ENCODE assay signal across 25 mouse cellular contexts in the genomic region with DNA sequence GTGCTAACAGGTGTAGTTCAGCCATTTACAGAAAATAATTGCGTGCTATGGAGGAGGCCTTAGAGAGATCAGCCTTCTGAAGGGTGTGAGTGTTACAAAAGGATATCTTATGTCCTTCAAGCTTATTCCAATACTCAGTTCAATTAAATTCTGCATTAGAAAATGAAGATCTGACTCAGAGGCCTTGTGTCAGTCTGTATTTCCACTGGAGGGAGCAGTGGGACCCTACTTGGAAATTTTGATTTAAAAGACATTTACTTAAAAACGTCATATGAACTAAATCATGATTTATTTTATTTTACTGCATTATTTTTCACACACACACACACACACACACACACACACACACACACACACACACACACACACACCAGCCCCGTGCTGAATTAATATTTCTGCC.
DNase-seq lines count a peak whose midpoint lies in the region; TF ChIP-seq lines count a peak whose summit lies in the region.
"Had no signal": no experiment of that assay in that cellular context is flagged by ENCODE, and none has a peak within 500 bp of the region (broad histone marks: within the 10 kb centered on the region; RNA-seq: fewer than 3 reads in every experiment).

No protein-coding gene starts in this region.

- no peaks in the 10 kb centered on the region for H3K27me3 ChIP-seq in cerebellum, adult 2 months (ENCODE audit: control insufficient read depth, insufficient read depth, low read length)
- H3K27me3 ChIP-seq: embryonic facial prominence, embryonic 15.5 days; forebrain, embryonic 13.5 days; heart, embryonic 13.5 days; limb, embryonic 13.5 days; lung, embryonic 15.5 days; midbrain, embryonic 12.5 days had no signal

- TF ChIP-seq POLR2A in cerebellum, adult 2 months (IDR thresholded peaks at IDR 0.05; ENCODE audit: borderline replicate concordance, insufficient read depth, low read length) = no peak

- no peak overlapping the region for H3K4me3 ChIP-seq in cerebellum, adult 2 months (replicated peaks; ENCODE audit: insufficient read depth, low read depth, low read length)
- H3K4me3 ChIP-seq in layer of hippocampus, adult 2 months = no peak overlapping the region
- H3K4me3 ChIP-seq: embryonic facial prominence, embryonic 10.5 days; embryonic facial prominence, embryonic 15.5 days; forebrain, embryonic 13.5 days; heart, adult 2 months; heart, embryonic 13.5 days; limb, embryonic 13.5 days; lung, embryonic 15.5 days; midbrain, embryonic 12.5 days had no signal

- peak; percentile 12 to 19 for DNase-seq in cerebellum, postnatal 14 days
- no peak for DNase-seq in cerebellum, adult 2 months
- peak; percentile 10 to 27 for DNase-seq in layer of hippocampus, adult 2 months (ENCODE audit: low spot score in 2 of 2)
- DNase-seq in layer of hippocampus, postnatal 36 days = no peak
- peak; percentile 37 for DNase-seq in 3T3-L1 (ENCODE audit: low read depth, low spot score)
- peak; percentile 20 for DNase-seq in brain, embryonic 18.5 days (ENCODE audit: low read depth, low spot score)
- no peak for DNase-seq in kidney, adult 18-20 months
- DNase-seq: adrenal gland, postnatal 25 days; cerebellum, adult 9-10 months; heart, adult 2 months; heart, postnatal 10 days; kidney, adult 9 months; kidney, postnatal 10 days; layer of hippocampus, adult 9-11 months; retina, postnatal 1 day; right cerebral cortex, postnatal 25 days; spleen, adult 18-20 months; thymus, postnatal 25 days had no signal

- H3K4me1 ChIP-seq in cerebellum, adult 2 months (ENCODE audit: control insufficient read depth, insufficient read depth, low read length) = no peaks in the 10 kb centered on the region
- H3K4me1 ChIP-seq: embryonic facial prominence, embryonic 10.5 days; embryonic facial prominence, embryonic 15.5 days; forebrain, embryonic 13.5 days; heart, embryonic 13.5 days; limb, embryonic 13.5 days; lung, embryonic 15.5 days; midbrain, embryonic 12.5 days had no signal

- no peak for TF ChIP-seq CTCF in cerebellum, adult 2 months (IDR thresholded peaks at IDR 0.05; ENCODE audit: borderline replicate concordance, insufficient read depth, low read depth, low read length)
- peak; percentile 74 for TF ChIP-seq CTCF in layer of hippocampus, adult 2 months (conservative IDR thresholded peaks at IDR 0.05)

- WGBS in cerebellum, adult 2 months = 62% methylated on average over 3 of the region's 3 CpGs

- no peak overlapping the region for H3K27ac ChIP-seq in cerebellum, adult 2 months (ENCODE audit: insufficient read depth, low read length)
- H3K27ac ChIP-seq in layer of hippocampus, adult 2 months = no peak overlapping the region
- H3K27ac ChIP-seq: embryonic facial prominence, embryonic 10.5 days; embryonic facial prominence, embryonic 15.5 days; forebrain, embryonic 13.5 days; heart, adult 2 months; heart, embryonic 13.5 days; limb, embryonic 13.5 days; lung, embryonic 15.5 days; midbrain, embryonic 12.5 days had no signal

Comparison
In these comparisons a context has a peak if more than half of its experiments do, and no peak if none do; other contexts are left out.
1. DNase-seq: peak in cerebellum, postnatal 14 days (2 of 2), layer of hippocampus, adult 2 months (2 of 2), 3T3-L1 (single experiment) and brain, embryonic 18.5 days (single experiment); none in cerebellum, adult 2 months (0 of 2), layer of hippocampus, postnatal 36 days (0 of 2) and kidney, adult 18-20 months (single experiment).